Mouse (Mus musculus): ENCODE results near the gene Mpv17l. TPM values are rescaled to one million over a fixed set of nuclear protein-coding genes. Genes with fewer than 3 reads are reported as not detected.
A peak's percentile ranks its signal among the peaks of the same experiment; 100 is the strongest.
"Not testable (repeated sequence)": the region's sequence is repeated elsewhere in the genome, so short reads cannot be mapped to it uniquely, and the experiment has no call there.

Mpv17l gene
- polyA plus RNA-seq, 1 experiment from 2014 or later, result 3.4 TPM

- Histone ChIP-seq H3K27ac (replicated peaks) (no peak overlapping the region), H3K27me3 (replicated peaks; ENCODE audit: low read depth, poor library complexity, severe bottlenecking) (no peaks in the 10 kb centered on the region), H3K36me3 (replicated peaks) (no peaks in the 10 kb centered on the region), H3K4me1 (peaks cover 11% of the 10 kb centered on the region), H3K4me3 (no peak overlapping the region), H3K9me3 (no peaks in the 10 kb centered on the region)
- DNase-seq (ENCODE audit: low spot score), result no peak
- 74% methylated on average over 2 of the region's 2 CpGs for WGBS
Measured at GRCm38 (mm10) chr16:13898981-13899380, 4.0 kb upstream of the Mpv17l start.

GRCm38 (mm10) chr16:13902397-13902831, 547 bp upstream of the Mpv17l start:
- Histone ChIP-seq H3K27me3 (replicated peaks; ENCODE audit: low read depth, poor library complexity, severe bottlenecking) (no peaks in the 10 kb centered on the region), H3K4me3 (peak overlapping the region; percentile 89), H3K27ac (replicated peaks) (peak overlapping the region; percentile 91), H3K9me3 (no peaks in the 10 kb centered on the region), H3K4me1 (peaks cover 11% of the 10 kb centered on the region), H3K36me3 (replicated peaks) (no peaks in the 10 kb centered on the region)
- no peak for DNase-seq (ENCODE audit: low spot score)
- WGBS, result under 1% methylated on average over 30 of the region's 30 CpGs

- Histone ChIP-seq H3K27ac (replicated peaks) (peak overlapping the region; percentile 91), H3K4me3 (peak overlapping the region; percentile 89), H3K36me3 (replicated peaks) (no peaks in the 10 kb centered on the region), H3K4me1 (peaks cover 11% of the 10 kb centered on the region), H3K9me3 (no peaks in the 10 kb centered on the region), H3K27me3 (replicated peaks; ENCODE audit: low read depth, poor library complexity, severe bottlenecking) (no peaks in the 10 kb centered on the region)
- DNase-seq (ENCODE audit: low spot score), result no peak
- WGBS, result 7% methylated on average over 8 of the region's 8 CpGs
Measured at GRCm38 (mm10) chr16:13903488-13903887, 527 bp downstream of the Mpv17l start.

GRCm38 (mm10) chr16:13907297-13907696, 4.3 kb downstream of the Mpv17l start:
- Histone ChIP-seq H3K27ac (replicated peaks) (no peak overlapping the region), H3K4me3 (no peak overlapping the region), H3K4me1 (peaks cover under 1% of the 10 kb centered on the region; the same call in 1 of the 2 replicates), H3K27me3 (replicated peaks; ENCODE audit: low read depth, poor library complexity, severe bottlenecking) (no peaks in the 10 kb centered on the region), H3K36me3 (replicated peaks) (no peaks in the 10 kb centered on the region), H3K9me3 (no peaks in the 10 kb centered on the region)
- no peak for DNase-seq (ENCODE audit: low spot score)
- 86% methylated on average over 3 of the region's 3 CpGs for WGBS

- no peaks in the 10 kb centered on the region for H3K4me1 ChIP-seq
- H3K4me3 ChIP-seq, result no peak overlapping the region
- no peaks in the 10 kb centered on the region for H3K27me3 ChIP-seq (replicated peaks; ENCODE audit: low read depth, poor library complexity, severe bottlenecking)
- no peak for DNase-seq (ENCODE audit: low spot score)
- 0 out of 2 replicates have a peak, but pooled peaks cover 2% of the 10 kb centered on the region for H3K36me3 ChIP-seq (replicated peaks)
- no peaks in the 10 kb centered on the region; the same call in 1 of the 2 replicates for H3K9me3 ChIP-seq
- H3K27ac ChIP-seq (replicated peaks), result no peak overlapping the region
- WGBS, result 91% methylated on average over 5 of the region's 5 CpGs
Measured at GRCm38 (mm10) chr16:13920093-13920492, 17.1 kb downstream of the Mpv17l start.

- DNase-seq (ENCODE audit: low spot score), result no peak
- H3K9me3 ChIP-seq, result no peaks in the 10 kb centered on the region; the same call in 1 of the 2 replicates
- no peaks in the 10 kb centered on the region for H3K4me1 ChIP-seq
- no peaks in the 10 kb centered on the region for H3K27me3 ChIP-seq (replicated peaks; ENCODE audit: low read depth, poor library complexity, severe bottlenecking)
- no peak overlapping the region for H3K27ac ChIP-seq (replicated peaks)
- 0 out of 2 replicates have a peak, but pooled peaks cover 2% of the 10 kb centered on the region for H3K36me3 ChIP-seq (replicated peaks)
- 86% methylated on average over 6 of the region's 6 CpGs for WGBS
- H3K4me3 ChIP-seq, result no peak overlapping the region
Measured at GRCm38 (mm10) chr16:13921063-13921462, 18.1 kb downstream of the Mpv17l start.

GRCm38 (mm10) chr16:13921781-13922180, 18.8 kb downstream of the Mpv17l start:
- no peaks in the 10 kb centered on the region; the same call in 1 of the 2 replicates for H3K9me3 ChIP-seq
- H3K36me3 ChIP-seq (replicated peaks), result 0 out of 2 replicates have a peak, but pooled peaks cover 2% of the 10 kb centered on the region
- no peak overlapping the region for H3K4me3 ChIP-seq
- no peak for DNase-seq (ENCODE audit: low spot score)
- H3K27ac ChIP-seq (replicated peaks), result no peak overlapping the region
- H3K27me3 ChIP-seq (replicated peaks; ENCODE audit: low read depth, poor library complexity, severe bottlenecking), result no peaks in the 10 kb centered on the region
- WGBS, result 90% methylated on average over 7 of the region's 7 CpGs
- no peaks in the 10 kb centered on the region for H3K4me1 ChIP-seq

- 86% methylated on average over 3 of the region's 3 CpGs for WGBS
- not testable (repeated sequence) for H3K4me3 ChIP-seq; H3K9me3 ChIP-seq; H3K27me3 ChIP-seq (replicated peaks; ENCODE audit: low read depth, poor library complexity, severe bottlenecking); H3K27ac ChIP-seq (replicated peaks); DNase-seq (ENCODE audit: low spot score); H3K4me1 ChIP-seq; H3K36me3 ChIP-seq (replicated peaks)
Measured at GRCm38 (mm10) chr16:13922499-13922898, 19.5 kb downstream of the Mpv17l start.

- not testable (repeated sequence) for H3K27me3 ChIP-seq (replicated peaks; ENCODE audit: low read depth, poor library complexity, severe bottlenecking); H3K36me3 ChIP-seq (replicated peaks); H3K9me3 ChIP-seq; H3K27ac ChIP-seq (replicated peaks); H3K4me1 ChIP-seq; H3K4me3 ChIP-seq; DNase-seq (ENCODE audit: low spot score)
- WGBS, result 93% methylated on average over 5 of the region's 5 CpGs
Measured at GRCm38 (mm10) chr16:13922966-13923365, 20.0 kb downstream of the Mpv17l start.

GRCm38 (mm10) chr16:13927456-13928075, 24.6 kb downstream of the Mpv17l start:
- no peak overlapping the region for H3K27ac ChIP-seq (replicated peaks)
- no peaks in the 10 kb centered on the region for H3K36me3 ChIP-seq (replicated peaks)
- H3K9me3 ChIP-seq, result no peaks in the 10 kb centered on the region; the same call in 1 of the 2 replicates
- no peaks in the 10 kb centered on the region for H3K27me3 ChIP-seq (replicated peaks; ENCODE audit: low read depth, poor library complexity, severe bottlenecking)
- 88% methylated on average over 4 of the region's 4 CpGs for WGBS
- H3K4me1 ChIP-seq, result no peaks in the 10 kb centered on the region
- no peak overlapping the region for H3K4me3 ChIP-seq
- DNase-seq (ENCODE audit: low spot score), result no peak

GRCm38 (mm10) chr16:13940139-13940846, 37.3 kb downstream of the Mpv17l start:
- Histone ChIP-seq H3K27ac (replicated peaks) (peak overlapping the region; percentile 48; the same call in 1 of the 2 replicates), H3K9me3 (no peaks in the 10 kb centered on the region), H3K36me3 (replicated peaks) (no peaks in the 10 kb centered on the region), H3K4me3 (peak overlapping the region; percentile 70), H3K27me3 (replicated peaks; ENCODE audit: low read depth, poor library complexity, severe bottlenecking) (peaks cover 22% of the 10 kb centered on the region), H3K4me1 (peaks cover 16% of the 10 kb centered on the region)
- peak; percentile 79 for DNase-seq (ENCODE audit: low spot score)
- 4% methylated on average over 28 of the region's 28 CpGs for WGBS

- Histone ChIP-seq H3K4me1 (peaks cover 16% of the 10 kb centered on the region), H3K4me3 (peak overlapping the region; percentile 70), H3K9me3 (no peaks in the 10 kb centered on the region), H3K27me3 (replicated peaks; ENCODE audit: low read depth, poor library complexity, severe bottlenecking) (peaks cover 22% of the 10 kb centered on the region), H3K36me3 (replicated peaks) (no peaks in the 10 kb centered on the region), H3K27ac (replicated peaks) (peak overlapping the region; percentile 48; the same call in 1 of the 2 replicates)
- DNase-seq (ENCODE audit: low spot score), result no peak
- 1% methylated on average over 34 of the region's 34 CpGs for WGBS
Measured at GRCm38 (mm10) chr16:13940847-13941395, 38.0 kb downstream of the Mpv17l start.
